Mouse (Mus musculus): ENCODE data around the gene Nfic.

DNA sequence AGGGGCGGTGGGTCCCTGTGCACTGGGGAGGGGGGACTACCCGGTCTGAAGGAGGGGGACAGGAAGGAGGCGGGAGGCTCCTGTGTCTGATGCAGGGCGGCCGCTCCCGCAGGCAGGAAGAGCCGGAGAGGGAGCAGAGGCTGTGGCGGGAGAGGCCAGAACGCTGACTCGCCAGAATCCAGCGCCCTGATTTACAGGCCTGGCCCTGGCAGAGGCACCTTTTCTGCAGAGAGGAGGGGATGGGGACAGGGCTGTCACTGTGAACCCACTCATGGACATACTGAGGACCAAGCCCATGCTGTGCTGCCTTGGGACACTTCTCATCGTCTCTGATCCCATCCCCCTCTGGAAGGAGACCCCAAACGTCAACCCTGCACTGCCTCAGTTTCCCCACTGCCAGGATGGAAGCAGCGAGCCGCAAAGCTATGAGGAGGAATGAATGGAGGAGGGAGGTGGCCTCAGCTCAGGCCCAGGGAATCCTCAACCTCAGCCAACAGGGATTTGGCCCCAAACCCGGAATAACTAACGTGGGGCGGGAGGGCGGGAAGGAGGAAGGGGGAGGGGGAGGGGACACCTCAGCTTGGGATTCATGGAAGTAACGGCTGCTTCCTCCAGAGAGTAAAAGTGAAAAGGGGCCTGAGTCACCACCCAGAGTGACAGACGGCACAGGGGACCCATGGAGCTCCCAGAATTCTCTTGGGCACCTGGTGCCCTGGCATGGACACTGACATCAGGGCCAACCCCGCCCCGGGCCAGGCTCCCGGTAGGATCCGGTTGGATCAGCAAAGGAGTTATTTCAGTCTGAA, 31.0 kb downstream of the Nfic start:
- no peak for TF ChIP-seq POLR2A (IDR thresholded peaks at IDR 0.05; ENCODE audit: insufficient read depth, low read length)
- TF ChIP-seq EP300 (IDR thresholded peaks at IDR 0.05; ENCODE audit: insufficient read depth, low read depth, low read length) = no peak

Data from ES-Bruce4 (cell line).